Mouse (Mus musculus) limb, embryonic 14.5 days (tissue): ENCODE measurements around the gene Odf3l2. TPM values are rescaled to one million over a fixed set of nuclear protein-coding genes. Genes with fewer than 3 reads are reported as not detected.

Source experiments
- ATAC-seq: fragments of 200-750 bp; cut with Nextera tagmentation; 2 replicates; pipeline ENCODE4 v1.8.0; 2017; ENCODE audit warnings: low read depth, moderate number of reproducible peaks, moderate TSS enrichment; ENCODE audit not compliant: low FRiP score
- DNase-seq: peaks from one replicate; pipeline ENCODE4 v3.0.0-alpha.2; 2015; ENCODE audit warnings: low spot score
- H3K27ac ChIP-seq: fragments of 300-500 bp; sonication (generic); replicated peaks from 2 replicates; pipeline ENCODE4 v1.5.1; 2014; ENCODE audit warnings: low read depth, mild to moderate bottlenecking, low read length, moderate library complexity, mixed read lengths
- H3K27me3 ChIP-seq: fragments of 300-500 bp; sonication (generic); 2 replicates; pipeline ENCODE4 v1.6.1; 2014; ENCODE audit warnings: low read length, mixed read lengths; ENCODE audit not compliant: control insufficient read depth, insufficient read depth
- H3K36me3 ChIP-seq: fragments of 300-500 bp; sonication (generic); 2 replicates; pipeline ENCODE4 v1.6.1; 2014; ENCODE audit warnings: mild to moderate bottlenecking, low read length, moderate library complexity, mixed read lengths; ENCODE audit not compliant: control insufficient read depth, insufficient read depth
- H3K4me1 ChIP-seq: fragments of 300-500 bp; sonication (generic); 2 replicates; pipeline ENCODE4 v1.6.1; 2014; ENCODE audit warnings: antibody characterized with exemption, low read length, mixed read lengths; ENCODE audit not compliant: control insufficient read depth, insufficient read depth
- H3K4me2 ChIP-seq: fragments of 300-500 bp; sonication (generic); replicated peaks from 2 replicates; pipeline ENCODE4 v1.6.1; 2014; ENCODE audit warnings: low read depth, mild to moderate bottlenecking, low read length, moderate library complexity; ENCODE audit not compliant: severe bottlenecking
- H3K4me3 ChIP-seq: fragments of 300-500 bp; sonication (generic); replicated peaks from 2 replicates; pipeline ENCODE4 v1.5.1; 2014; ENCODE audit warnings: low read length
- H3K9ac ChIP-seq: fragments of 300-500 bp; sonication (generic); 2 replicates; pipeline ENCODE4 v1.6.1; 2014; ENCODE audit warnings: mild to moderate bottlenecking, low read depth, low read length, moderate library complexity; ENCODE audit not compliant: severe bottlenecking
- H3K9me3 ChIP-seq: fragments of 300-500 bp; sonication (generic); 2 replicates; pipeline ENCODE4 v1.6.1; 2016; ENCODE audit warnings: low read length; ENCODE audit not compliant: control insufficient read depth
- POLR2A ChIP-seq: fragments of 200-500 bp; IDR thresholded peaks from 2 replicates; pipeline ENCODE4 v1.8.0; 2012; ENCODE audit warnings: inconsistent platforms, mild to moderate bottlenecking, moderate library complexity, borderline replicate concordance; ENCODE audit not compliant: insufficient read depth, insufficient read length; ENCODE audit errors: extremely low read depth
- WGBS: fragments of 180-500 bp; shearing (Covaris S2); extraction: QIAGEN DNeasy Blood & Tissue Kit; methylation state at CpG from one replicate; pipeline ENCODE4 v1.1.7; 2014; 5-methylcytosine and 5-hydroxymethylcytosine counted together
- polyA plus RNA-seq, 2 experiments: library from polyadenylated mRNA; depleted of rRNA in 1 of 2; stranded (reverse) in 1 of 2; unstranded in 1 of 2; fragments of >200 nt; fragmentation: Nextera tagmentation in 1 of 2; extraction: Ambion mirVana in 1 of 2; gene quantifications; 2 replicates each; pipeline versions ENCODE4 v1.2.1 to v1.2.3; 2012 to 2014

Odf3l2 gene
- polyA plus RNA-seq, 2 experiments, result 0.14 TPM; not detected in 1

DNA sequence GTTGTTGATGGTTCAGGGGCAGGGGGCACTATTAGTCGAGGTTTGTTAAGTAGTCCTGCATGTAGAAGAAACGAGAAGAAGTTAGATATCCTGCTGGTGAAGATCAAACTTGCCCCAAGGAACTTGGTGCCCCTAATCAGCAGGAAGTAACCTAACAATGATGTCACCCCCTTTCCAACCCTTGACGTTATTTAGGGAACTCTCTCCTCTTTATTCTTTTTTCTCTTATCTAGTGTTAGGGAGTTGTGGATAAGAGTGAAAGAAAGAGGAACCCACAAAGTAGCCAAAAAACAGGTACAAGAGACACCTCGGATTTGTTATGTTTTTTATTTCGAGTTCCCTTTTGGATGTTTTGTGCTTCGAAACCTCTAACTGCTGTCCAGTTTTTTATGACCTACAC, 51.4 kb downstream of the Odf3l2 start:
- WGBS, result 49% methylated on average over 6 of the region's 6 CpGs
- DNase-seq, result no peak
- H3K27ac ChIP-seq, result no peak overlapping the region
- no peak overlapping the region for H3K4me3 ChIP-seq
- no peak overlapping the region for H3K9ac ChIP-seq
- H3K27me3 ChIP-seq, result no peaks in the 10 kb centered on the region
- ATAC-seq, result no peak
- no peak overlapping the region for H3K4me2 ChIP-seq
- no peaks in the 10 kb centered on the region for H3K4me1 ChIP-seq
- TF ChIP-seq POLR2A, result no peak
- H3K9me3 ChIP-seq, result no peaks in the 10 kb centered on the region
- H3K36me3 ChIP-seq, result no peaks in the 10 kb centered on the region

DNA sequence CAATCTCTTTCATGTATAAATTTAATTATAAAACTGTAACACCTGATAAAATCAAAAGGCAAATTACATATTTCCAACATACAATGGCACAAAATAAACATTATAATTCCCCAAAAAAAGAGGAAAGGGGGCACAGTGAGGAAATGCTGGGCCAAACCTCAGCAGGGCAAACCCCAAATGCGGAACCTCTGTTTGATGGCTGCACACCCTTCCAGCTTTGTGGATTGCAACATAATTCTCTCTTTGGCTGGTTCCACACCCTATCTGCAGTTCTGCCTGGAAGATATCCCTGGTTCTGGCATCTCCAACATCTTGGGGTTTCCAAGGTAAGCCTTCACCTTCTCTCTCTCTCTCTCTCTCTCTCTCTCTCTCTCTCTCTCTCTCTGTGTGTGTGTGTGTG, 54.8 kb downstream of the Odf3l2 start:
- ATAC-seq (no peak), DNase-seq (no peak)
- no peaks in the 10 kb centered on the region for H3K36me3 ChIP-seq
- no peaks in the 10 kb centered on the region for H3K9me3 ChIP-seq
- no peak overlapping the region for H3K9ac ChIP-seq
- H3K4me2 ChIP-seq, result no peak overlapping the region
- TF ChIP-seq POLR2A, result no peak
- no peaks in the 10 kb centered on the region for H3K27me3 ChIP-seq
- H3K4me1 ChIP-seq, result no peaks in the 10 kb centered on the region
- WGBS, result 84% methylated on average over 1 of the region's 1 CpGs
- H3K4me3 ChIP-seq, result no peak overlapping the region
- H3K27ac ChIP-seq, result no peak overlapping the region

Other genes with a start within 250 kb of the Odf3l2 start
- not detected in 2 replicates for gene Vmn2r83, start 177.0 kb downstream of the Odf3l2 start, polyA plus RNA-seq (2012; rRNA removed)
- gene Vmn2r83, start 177.0 kb downstream of the Odf3l2 start, polyA plus RNA-seq (2014; fragmentation: Nextera tagmentation; extraction: Ambion mirVana), result not detected in 2 replicates
- gene Plpp2, start 111.9 kb downstream of the Odf3l2 start, polyA plus RNA-seq (2012; rRNA removed), result 15.9 and 21.9 TPM in 2 replicates
- gene Plpp2, start 111.9 kb downstream of the Odf3l2 start, polyA plus RNA-seq (2014; fragmentation: Nextera tagmentation; extraction: Ambion mirVana), result 26.1 and 27.7 TPM in 2 replicates
- gene Mier2, start 90.5 kb downstream of the Odf3l2 start, polyA plus RNA-seq (2012; rRNA removed), result 162 and 237 TPM in 2 replicates
- 56.5 and 69.8 TPM in 2 replicates for gene Mier2, start 90.5 kb downstream of the Odf3l2 start, polyA plus RNA-seq (2014; fragmentation: Nextera tagmentation; extraction: Ambion mirVana)
- gene Theg, start 58.4 kb downstream of the Odf3l2 start, polyA plus RNA-seq (2012; rRNA removed), result not detected in 2 replicates
- gene Theg, start 58.4 kb downstream of the Odf3l2 start, polyA plus RNA-seq (2014; fragmentation: Nextera tagmentation; extraction: Ambion mirVana), result not detected in 2 replicates
- gene C2cd4c, start 31.7 kb downstream of the Odf3l2 start, polyA plus RNA-seq (2012; rRNA removed), result 1.0 and 1.2 TPM in 2 replicates
- not detected in 2 replicates for gene C2cd4c, start 31.7 kb downstream of the Odf3l2 start, polyA plus RNA-seq (2014; fragmentation: Nextera tagmentation; extraction: Ambion mirVana)
- 30.2 and 33.0 TPM in 2 replicates for gene Shc2, start 7.8 kb downstream of the Odf3l2 start, polyA plus RNA-seq (2012; rRNA removed)
- gene Shc2, start 7.8 kb downstream of the Odf3l2 start, polyA plus RNA-seq (2014; fragmentation: Nextera tagmentation; extraction: Ambion mirVana), result 9.0 and 10.1 TPM in 2 replicates
- gene Madcam1, start 18.8 kb upstream of the Odf3l2 start, polyA plus RNA-seq (2012; rRNA removed), result 5.0 and 8.4 TPM in 2 replicates
- gene Madcam1, start 18.8 kb upstream of the Odf3l2 start, polyA plus RNA-seq (2014; fragmentation: Nextera tagmentation; extraction: Ambion mirVana), result 8.2 and 11.5 TPM in 2 replicates
- 44.6 and 57.4 TPM in 2 replicates for gene Tpgs1, start 23.6 kb upstream of the Odf3l2 start, polyA plus RNA-seq (2012; rRNA removed)
- gene Tpgs1, start 23.6 kb upstream of the Odf3l2 start, polyA plus RNA-seq (2014; fragmentation: Nextera tagmentation; extraction: Ambion mirVana), result 66.0 and 67.0 TPM in 2 replicates
- gene Cdc34, start 36.5 kb upstream of the Odf3l2 start, polyA plus RNA-seq (2012; rRNA removed), result 138 and 156 TPM in 2 replicates
- gene Cdc34, start 36.5 kb upstream of the Odf3l2 start, polyA plus RNA-seq (2014; fragmentation: Nextera tagmentation; extraction: Ambion mirVana), result 106 and 110 TPM in 2 replicates
- 1.1 and 1.4 TPM in 2 replicates for gene Gzmm, start 43.3 kb upstream of the Odf3l2 start, polyA plus RNA-seq (2012; rRNA removed)
- gene Gzmm, start 43.3 kb upstream of the Odf3l2 start, polyA plus RNA-seq (2014; fragmentation: Nextera tagmentation; extraction: Ambion mirVana), result 0.66 and 0.82 TPM in 2 replicates
- gene Bsg, start 58.8 kb upstream of the Odf3l2 start, polyA plus RNA-seq (2012; rRNA removed), result 763 and 866 TPM in 2 replicates
- gene Bsg, start 58.8 kb upstream of the Odf3l2 start, polyA plus RNA-seq (2014; fragmentation: Nextera tagmentation; extraction: Ambion mirVana), result 805 and 825 TPM in 2 replicates
- 0.70 and 1.3 TPM in 2 replicates for gene Hcn2, start 70.9 kb upstream of the Odf3l2 start, polyA plus RNA-seq (2012; rRNA removed)
- gene Hcn2, start 70.9 kb upstream of the Odf3l2 start, polyA plus RNA-seq (2014; fragmentation: Nextera tagmentation; extraction: Ambion mirVana), result 0.18 and 0.21 TPM in 2 replicates
- gene Polrmt, start 100.8 kb upstream of the Odf3l2 start, polyA plus RNA-seq (2012; rRNA removed), result 64.1 and 75.3 TPM in 2 replicates
- 33.4 and 36.6 TPM in 2 replicates for gene Polrmt, start 100.8 kb upstream of the Odf3l2 start, polyA plus RNA-seq (2014; fragmentation: Nextera tagmentation; extraction: Ambion mirVana)
- gene Fgf22, start 109.3 kb upstream of the Odf3l2 start, polyA plus RNA-seq (2012; rRNA removed), result 0.13 and 0.22 TPM in 2 replicates
- gene Fgf22, start 109.3 kb upstream of the Odf3l2 start, polyA plus RNA-seq (2014; fragmentation: Nextera tagmentation; extraction: Ambion mirVana), result 0.21 and 0.80 TPM in 2 replicates
- 176 and 229 TPM in 2 replicates for gene Rnf126, start 121.2 kb upstream of the Odf3l2 start, polyA plus RNA-seq (2012; rRNA removed)
- 100 and 103 TPM in 2 replicates for gene Rnf126, start 121.2 kb upstream of the Odf3l2 start, polyA plus RNA-seq (2014; fragmentation: Nextera tagmentation; extraction: Ambion mirVana)
- 11.6 and 14.7 TPM in 2 replicates for gene Fstl3, start 131.5 kb upstream of the Odf3l2 start, polyA plus RNA-seq (2012; rRNA removed)
- 9.0 and 9.5 TPM in 2 replicates for gene Fstl3, start 131.5 kb upstream of the Odf3l2 start, polyA plus RNA-seq (2014; fragmentation: Nextera tagmentation; extraction: Ambion mirVana)
- 0.04 and 0.06 TPM in 2 replicates for gene Prss57, start 145.2 kb upstream of the Odf3l2 start, polyA plus RNA-seq (2012; rRNA removed)
- not detected in 2 replicates for gene Prss57, start 145.2 kb upstream of the Odf3l2 start, polyA plus RNA-seq (2014; fragmentation: Nextera tagmentation; extraction: Ambion mirVana)
- 55.8 and 72.7 TPM in 2 replicates for gene Palm, start 147.8 kb upstream of the Odf3l2 start, polyA plus RNA-seq (2012; rRNA removed)
- gene Palm, start 147.8 kb upstream of the Odf3l2 start, polyA plus RNA-seq (2014; fragmentation: Nextera tagmentation; extraction: Ambion mirVana), result 76.2 and 83.8 TPM in 2 replicates
- 0.41 and 0.50 TPM in 2 replicates for gene Misp, start 175.3 kb upstream of the Odf3l2 start, polyA plus RNA-seq (2012; rRNA removed)
- gene Misp, start 175.3 kb upstream of the Odf3l2 start, polyA plus RNA-seq (2014; fragmentation: Nextera tagmentation; extraction: Ambion mirVana), result 0.54 and 1.2 TPM in 2 replicates
- gene Ptbp1, start 208.7 kb upstream of the Odf3l2 start, polyA plus RNA-seq (2012; rRNA removed), result 536 and 644 TPM in 2 replicates
- 262 and 279 TPM in 2 replicates for gene Ptbp1, start 208.7 kb upstream of the Odf3l2 start, polyA plus RNA-seq (2014; fragmentation: Nextera tagmentation; extraction: Ambion mirVana)
- gene Prtn3, start 228.7 kb upstream of the Odf3l2 start, polyA plus RNA-seq (2012; rRNA removed), result 10.3 and 17.3 TPM in 2 replicates
- 5.9 and 8.2 TPM in 2 replicates for gene Prtn3, start 228.7 kb upstream of the Odf3l2 start, polyA plus RNA-seq (2014; fragmentation: Nextera tagmentation; extraction: Ambion mirVana)
- gene Plppr3, start 228.9 kb upstream of the Odf3l2 start, polyA plus RNA-seq (2012; rRNA removed), result 220 and 326 TPM in 2 replicates
- gene Plppr3, start 228.9 kb upstream of the Odf3l2 start, polyA plus RNA-seq (2014; fragmentation: Nextera tagmentation; extraction: Ambion mirVana), result 61.5 and 79.7 TPM in 2 replicates
- 0.35 and 1.8 TPM in 2 replicates for gene Elane, start 240.5 kb upstream of the Odf3l2 start, polyA plus RNA-seq (2012; rRNA removed)
- 0.62 and 1.2 TPM in 2 replicates for gene Elane, start 240.5 kb upstream of the Odf3l2 start, polyA plus RNA-seq (2014; fragmentation: Nextera tagmentation; extraction: Ambion mirVana)
- 1.1 and 2.3 TPM in 2 replicates for gene Cfd, start 245.1 kb upstream of the Odf3l2 start, polyA plus RNA-seq (2012; rRNA removed)
- gene Cfd, start 245.1 kb upstream of the Odf3l2 start, polyA plus RNA-seq (2014; fragmentation: Nextera tagmentation; extraction: Ambion mirVana), result not detected in 2 replicates